Mouse (Mus musculus): ENCODE measurements around the gene Tmem101. TPM values are rescaled to one million over a fixed set of nuclear protein-coding genes. Genes with fewer than 3 reads are reported as not detected.

Tmem101 gene
- 15.9 and 16.7 TPM in 2 replicates for polyA plus RNA-seq (2012; rRNA removed)

- WGBS, result under 1% methylated on average over 37 of the region's 37 CpGs
- DNase-seq (ENCODE audit: low read depth, low spot score), result peak; percentile 79
Measured at GRCm38 (mm10) chr11:102156039-102156785, at the start of gene Tmem101. Gene Tmem101, minus strand, starts transcription at chr11:102156404.

GRCm38 (mm10) chr11:102201408-102201821 lies 45.2 kb upstream of the Tmem101 start:
- WGBS, result 77% methylated on average over 12 of the region's 12 CpGs
- DNase-seq (ENCODE audit: low read depth, low spot score), result no peak

- no peak for DNase-seq (ENCODE audit: low read depth, low spot score)
- 24% methylated on average over 9 of the region's 9 CpGs for WGBS
Measured at GRCm38 (mm10) chr11:102199856-102200255, 43.7 kb upstream of the Tmem101 start.

GRCm38 (mm10) chr11:102198245-102198644 lies 42.0 kb upstream of the Tmem101 start:
- WGBS, result 62% methylated on average over 6 of the region's 6 CpGs
- no peak for DNase-seq (ENCODE audit: low read depth, low spot score)

GRCm38 (mm10) chr11:102196018-102196797 lies 40.0 kb upstream of the Tmem101 start:
- DNase-seq (ENCODE audit: low read depth, low spot score), result no peak
- WGBS, result 81% methylated on average over 21 of the region's 21 CpGs

GRCm38 (mm10) chr11:102193657-102194440 lies 37.6 kb upstream of the Tmem101 start:
- 80% methylated on average over 9 of the region's 9 CpGs for WGBS
- no peak for DNase-seq (ENCODE audit: low read depth, low spot score)

- DNase-seq (ENCODE audit: low read depth, low spot score), result no peak
- WGBS, result 13% methylated on average over 4 of the region's 4 CpGs
Measured at GRCm38 (mm10) chr11:102190848-102191247, 34.6 kb upstream of the Tmem101 start.

- under 1% methylated on average over 50 of the region's 50 CpGs for WGBS
- peak; percentile 81 for DNase-seq (ENCODE audit: low read depth, low spot score)
Measured at GRCm38 (mm10) chr11:102189461-102190436, 33.5 kb upstream of the Tmem101 start, which contains the start of gene G6pc3. Gene G6pc3, plus strand, starts transcription at chr11:102189620.

- no peak for DNase-seq (ENCODE audit: low read depth, low spot score)
- 61% methylated on average over 6 of the region's 6 CpGs for WGBS
Measured at GRCm38 (mm10) chr11:102188980-102189379, 32.8 kb upstream of the Tmem101 start.

- WGBS, result 9% methylated on average over 1 of the region's 1 CpGs
- DNase-seq (ENCODE audit: low read depth, low spot score), result peak; percentile 60
Measured at GRCm38 (mm10) chr11:102186235-102186634, 30.0 kb upstream of the Tmem101 start.

- WGBS, result 13% methylated on average over 3 of the region's 3 CpGs
- no peak for DNase-seq (ENCODE audit: low read depth, low spot score)
Measured at GRCm38 (mm10) chr11:102185677-102186076, 29.5 kb upstream of the Tmem101 start.

GRCm38 (mm10) chr11:102184646-102185495 lies 28.7 kb upstream of the Tmem101 start, which contains the start of gene Lsm12:
Gene Lsm12, minus strand, starts transcription at chr11:102185296.
- WGBS, result under 1% methylated on average over 68 of the region's 70 CpGs
- peak; percentile 93 for DNase-seq (ENCODE audit: low read depth, low spot score)

- no peak for DNase-seq (ENCODE audit: low read depth, low spot score)
- 1% methylated on average over 7 of the region's 7 CpGs for WGBS
Measured at GRCm38 (mm10) chr11:102184253-102184645, 28.0 kb upstream of the Tmem101 start.

- DNase-seq (ENCODE audit: low read depth, low spot score), result no peak
Measured at GRCm38 (mm10) chr11:102179836-102180235, 23.6 kb upstream of the Tmem101 start.

GRCm38 (mm10) chr11:102168689-102169088 lies 12.5 kb upstream of the Tmem101 start:
- WGBS, result 63% methylated on average over 5 of the region's 5 CpGs

GRCm38 (mm10) chr11:102167539-102167938 lies 11.3 kb upstream of the Tmem101 start:
- 87% methylated on average over 5 of the region's 5 CpGs for WGBS
- no peak for DNase-seq (ENCODE audit: low read depth, low spot score)

More at GRCm38 (mm10) chr11:102168689-102169088, 12.5 kb upstream of the Tmem101 start:
- no peak for DNase-seq (ENCODE audit: low read depth, low spot score)

- no peak for DNase-seq (ENCODE audit: low read depth, low spot score)
Measured at GRCm38 (mm10) chr11:102165971-102166722, 9.9 kb upstream of the Tmem101 start.

More at GRCm38 (mm10) chr11:102165971-102166722, 9.9 kb upstream of the Tmem101 start:
- 34% methylated on average over 6 of the region's 6 CpGs for WGBS
